Mouse (Mus musculus) large intestine, adult 2 months (tissue): Measurements from ENCODE around the gene Il11. TPM values are rescaled to one million over a fixed set of nuclear protein-coding genes. Genes with fewer than 3 reads are reported as not detected.
"Not testable (repeated sequence)": the region's sequence is repeated elsewhere in the genome, so short reads cannot be mapped to it uniquely, and the experiment has no call there.

Source experiments
- DNase-seq: peaks from one replicate; pipeline ENCODE4 v3.0.0-alpha.2; 2012; ENCODE audit warnings: low read depth, low spot score
- WGBS: fragments of 180-500 bp; shearing (Covaris S2); methylation state at CpG from one replicate; pipeline ENCODE4 v1.1.7; 2018; 5-methylcytosine and 5-hydroxymethylcytosine counted together
- polyA plus RNA-seq: library from polyadenylated mRNA; depleted of rRNA; stranded (reverse); fragments of >200 nt; gene quantifications from 2 replicates; pipeline ENCODE4 v1.2.3, GENCODE M21; 2012; rRNA removed

The Il11 gene
- 0.11 and 0.81 TPM in 2 replicates for polyA plus RNA-seq

DNA sequence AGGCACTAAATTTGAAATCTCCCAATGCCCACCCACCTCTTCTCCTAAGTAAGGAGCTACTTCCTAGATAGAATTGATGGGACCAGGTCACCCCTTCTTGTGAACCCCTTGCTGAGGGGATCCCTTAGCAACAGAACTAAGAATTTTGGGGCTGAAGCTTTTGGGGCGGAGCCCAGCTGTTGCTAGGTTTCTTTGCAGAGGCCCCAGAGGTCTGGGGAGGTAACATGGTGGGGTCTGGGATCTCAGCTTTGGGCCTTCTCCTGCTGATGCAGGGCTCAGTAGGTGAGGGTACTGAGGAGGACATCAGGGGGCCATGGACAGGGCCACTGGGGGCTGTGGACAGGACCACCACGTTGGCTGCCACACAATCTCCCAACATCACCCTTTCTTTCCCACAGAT lies at the start of gene Il11, which contains the start of gene Tmem190:
Gene Il11, minus strand, starts transcription at position 101 of the 400 bp plus-strand sequence.
Gene Tmem190, plus strand, starts transcription at position 179 of the 400 bp plus-strand sequence.
- DNase-seq: no peak

DNA sequence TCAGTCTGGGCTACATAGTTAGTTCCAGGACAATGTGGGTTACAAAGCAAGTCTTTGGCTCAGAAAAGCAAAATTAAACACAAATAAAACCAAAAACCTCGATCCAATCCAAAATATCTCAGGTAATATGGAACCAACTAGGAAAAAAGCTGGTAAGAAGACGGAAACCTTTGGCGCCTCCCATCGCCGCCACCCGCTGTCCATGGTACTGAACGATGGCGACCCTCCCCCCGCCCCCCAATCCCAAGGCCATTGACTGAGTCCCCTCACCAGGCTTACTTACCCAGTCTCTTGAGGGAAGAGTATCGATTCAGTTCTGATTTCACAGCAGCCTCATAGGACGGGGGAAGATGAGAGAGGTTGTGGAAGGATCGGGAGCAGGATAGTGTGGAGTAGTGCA lies 47.8 kb upstream of the Il11 start:
- DNase-seq: no peak
- 27% methylated on average over 12 of the region's 12 CpGs for WGBS

More for the DNA sequence above, at the start of gene Il11, which contains the start of gene Tmem190:
- 80% methylated on average over 2 of the region's 2 CpGs for WGBS

DNA sequence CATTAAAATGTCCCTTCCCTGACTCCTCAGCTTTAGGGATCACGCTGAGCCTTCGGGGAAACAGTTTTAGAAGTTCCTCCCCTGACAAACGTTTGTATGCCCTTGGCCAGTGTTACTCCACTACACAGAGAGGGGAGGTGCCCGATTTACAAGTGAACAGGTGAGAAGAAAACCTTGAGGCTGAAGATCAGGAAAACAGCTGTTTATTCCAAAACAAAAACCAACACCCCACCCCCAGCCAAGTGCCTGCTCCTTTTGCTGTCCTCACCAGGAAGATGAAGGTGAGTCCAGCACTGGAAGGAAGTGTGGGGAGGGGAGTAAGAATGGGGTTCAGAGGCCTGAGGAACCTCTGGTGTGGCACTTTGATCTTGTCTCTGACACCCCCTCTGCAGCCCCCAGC lies 42.7 kb upstream of the Il11 start:
- 41% methylated on average over 4 of the region's 4 CpGs for WGBS
- no peak for DNase-seq

DNA sequence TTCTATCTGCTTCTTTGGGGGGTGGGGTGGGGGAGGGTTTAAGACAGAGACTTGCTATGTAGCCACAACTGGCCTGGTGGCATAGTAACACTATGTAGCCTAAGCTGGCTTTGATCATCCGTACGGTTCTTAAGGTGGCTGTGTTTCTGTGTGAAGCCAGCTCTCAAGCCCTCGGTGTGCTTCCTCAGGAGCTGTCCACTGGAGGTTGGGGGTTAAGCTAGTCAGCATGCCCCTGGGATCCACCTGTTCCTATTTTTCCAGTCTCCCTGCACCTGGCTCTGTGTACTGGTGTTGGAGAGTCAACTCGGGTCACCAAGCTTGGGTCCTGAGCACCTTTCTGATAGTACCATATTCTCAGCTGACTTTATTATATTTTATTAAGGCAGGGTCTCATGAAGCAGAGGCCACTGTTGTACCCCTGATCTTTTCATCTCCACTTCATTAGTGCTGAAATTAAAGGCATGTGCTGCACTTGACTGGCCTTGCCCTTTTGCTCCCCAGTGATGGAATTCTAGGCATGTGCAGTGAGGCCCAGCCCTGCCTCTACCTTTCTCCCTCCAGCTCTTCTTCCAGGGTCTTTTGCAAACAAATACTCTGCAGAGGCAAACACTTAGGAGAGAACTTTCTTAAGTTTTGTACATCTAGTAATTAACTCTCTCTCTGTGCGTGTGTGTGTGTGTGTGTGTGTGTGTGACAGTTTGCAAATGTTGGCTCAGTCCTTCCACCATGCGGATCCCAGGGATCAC lies 39.7 kb upstream of the Il11 start:
- no peak for DNase-seq
- 66% methylated on average over 6 of the region's 6 CpGs for WGBS

DNA sequence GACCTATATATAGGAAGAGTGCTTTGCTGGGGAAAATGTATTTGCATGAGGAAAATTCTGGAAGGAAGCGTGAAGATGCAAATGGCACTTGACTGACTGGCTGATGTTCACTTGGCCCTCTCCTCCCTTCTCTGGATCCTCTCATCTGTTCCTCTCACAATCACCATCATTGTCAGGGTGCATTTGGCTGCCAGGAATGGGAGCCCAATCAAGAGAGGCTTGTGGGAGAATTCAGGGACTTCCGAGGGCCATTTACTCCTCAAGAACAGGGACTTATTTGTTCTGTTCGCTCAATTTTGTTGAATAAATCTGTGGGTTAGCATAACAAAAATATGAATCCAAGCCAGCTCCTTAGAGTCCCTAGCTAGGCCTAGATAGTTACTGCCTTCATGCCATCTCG lies 39.0 kb upstream of the Il11 start:
- 78% methylated on average over 4 of the region's 4 CpGs for WGBS
- no peak for DNase-seq

DNA sequence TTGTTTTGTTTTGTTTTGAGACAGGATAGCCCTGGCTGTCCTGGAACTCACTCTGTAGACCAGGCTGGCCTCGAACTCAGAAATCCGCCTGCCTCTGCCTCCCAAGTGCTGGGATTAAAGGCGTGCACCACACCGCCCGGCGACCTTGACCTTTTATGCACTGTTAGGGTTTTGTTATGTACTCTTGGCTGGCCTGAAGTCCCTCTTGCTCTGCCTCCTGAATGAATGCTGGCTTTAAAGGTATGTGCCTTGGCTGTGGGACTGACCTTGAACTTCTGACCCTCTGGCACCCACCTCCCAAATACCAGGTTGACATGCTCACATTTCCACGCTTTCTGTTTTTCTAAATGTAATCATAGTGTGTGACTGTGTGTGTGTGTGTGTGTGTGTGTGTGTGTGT lies 38.3 kb upstream of the Il11 start:
- 85% methylated on average over 7 of the region's 7 CpGs for WGBS
- not testable (repeated sequence) for DNase-seq

DNA sequence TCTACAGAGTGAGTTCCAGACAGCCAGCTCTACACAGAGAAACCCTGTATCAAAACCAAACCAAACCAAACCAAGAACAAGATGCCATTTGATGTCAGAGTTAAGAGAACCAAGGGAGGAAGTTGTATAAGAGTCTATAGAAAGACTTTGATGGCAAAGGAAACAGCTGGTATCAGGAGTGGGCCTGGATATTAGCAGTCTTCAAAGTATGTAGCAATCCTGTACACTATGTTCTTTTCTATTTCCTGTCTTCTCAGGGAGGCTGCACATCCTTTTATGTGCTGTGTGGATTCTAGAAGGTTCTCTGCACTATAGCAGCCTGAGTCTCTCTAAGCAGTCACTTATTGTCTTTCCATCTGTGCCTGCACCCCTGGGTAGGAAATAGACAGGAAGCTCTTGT lies 33.9 kb upstream of the Il11 start:
- DNase-seq: no peak

DNA sequence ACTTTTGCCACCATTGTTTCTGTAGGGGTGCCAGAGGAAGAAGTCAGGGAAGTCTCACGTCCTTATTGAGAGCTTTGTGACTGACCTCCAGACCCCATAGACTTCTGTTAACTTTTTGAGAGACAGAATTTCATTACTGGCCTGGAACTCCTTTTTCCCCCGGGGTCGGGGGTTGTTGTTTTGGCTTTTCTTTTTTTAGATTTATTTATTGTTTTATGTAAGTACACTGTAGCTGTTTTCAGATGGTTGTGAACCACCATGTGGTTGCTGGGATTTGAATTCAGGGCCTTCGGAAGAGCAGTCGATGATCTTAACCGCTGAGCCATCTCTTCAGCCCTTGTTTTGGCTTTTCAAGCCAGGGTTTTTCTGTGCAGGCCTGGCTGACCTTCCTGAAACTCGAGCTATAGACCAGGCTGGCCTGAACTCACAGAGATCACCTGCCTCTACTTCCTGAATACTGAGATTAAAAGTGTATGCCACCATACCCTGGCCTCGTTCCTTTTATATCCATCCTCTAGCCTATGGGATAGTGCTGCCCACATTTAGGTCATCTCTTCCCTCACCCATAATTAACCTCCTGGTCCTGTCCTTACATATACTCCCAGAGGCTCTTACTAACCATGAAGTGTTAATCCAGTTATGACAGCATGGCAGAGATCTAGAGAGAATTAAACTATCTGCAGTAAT lies 30.6 kb upstream of the Il11 start:
- DNase-seq: no peak
- WGBS: 9% methylated on average over 8 of the region's 8 CpGs

DNA sequence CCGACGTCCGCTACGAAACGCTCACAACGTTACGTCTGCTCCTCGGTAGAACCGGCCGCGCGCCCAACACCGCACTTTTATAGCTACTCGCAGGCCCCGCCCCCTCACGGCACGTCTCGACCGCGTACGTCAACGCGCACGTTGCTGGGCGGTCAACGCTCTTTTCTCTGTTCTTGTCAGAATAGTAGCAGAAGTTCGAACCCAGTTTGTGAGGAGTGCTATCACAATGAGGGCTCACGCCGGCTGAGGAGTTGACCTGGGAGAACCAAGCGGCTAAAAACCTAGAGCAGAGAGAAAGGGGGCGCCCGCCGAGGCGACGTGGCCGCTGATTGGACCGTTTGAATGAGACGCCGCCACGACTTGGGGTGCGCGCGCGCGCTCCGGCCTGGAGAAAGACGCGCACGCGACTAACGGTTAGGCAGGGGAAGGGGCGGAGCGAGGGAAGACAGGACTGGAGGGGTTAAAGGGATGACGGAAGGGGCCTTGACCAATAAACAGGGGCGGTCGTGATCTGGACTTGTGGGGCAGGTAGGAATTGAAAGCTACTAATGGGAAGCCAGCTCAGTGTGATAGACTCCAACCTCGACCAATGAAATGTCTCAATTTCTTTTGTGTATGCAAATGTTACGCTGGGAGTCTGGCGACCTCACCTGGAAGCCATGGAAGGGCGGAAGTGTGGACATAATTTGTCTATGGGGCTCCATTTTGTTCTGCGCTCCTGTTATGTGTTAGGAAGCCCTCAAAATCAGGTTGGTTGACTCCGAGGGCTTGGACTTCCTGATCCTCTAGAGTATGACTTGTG lies 29.8 kb upstream of the Il11 start, which contains the start of gene Ube2s:
Gene Ube2s, minus strand, starts transcription at position 288 of the 802 bp plus-strand sequence.
- WGBS: under 1% methylated on average over 62 of the region's 62 CpGs
- DNase-seq: peak; percentile 99

DNA sequence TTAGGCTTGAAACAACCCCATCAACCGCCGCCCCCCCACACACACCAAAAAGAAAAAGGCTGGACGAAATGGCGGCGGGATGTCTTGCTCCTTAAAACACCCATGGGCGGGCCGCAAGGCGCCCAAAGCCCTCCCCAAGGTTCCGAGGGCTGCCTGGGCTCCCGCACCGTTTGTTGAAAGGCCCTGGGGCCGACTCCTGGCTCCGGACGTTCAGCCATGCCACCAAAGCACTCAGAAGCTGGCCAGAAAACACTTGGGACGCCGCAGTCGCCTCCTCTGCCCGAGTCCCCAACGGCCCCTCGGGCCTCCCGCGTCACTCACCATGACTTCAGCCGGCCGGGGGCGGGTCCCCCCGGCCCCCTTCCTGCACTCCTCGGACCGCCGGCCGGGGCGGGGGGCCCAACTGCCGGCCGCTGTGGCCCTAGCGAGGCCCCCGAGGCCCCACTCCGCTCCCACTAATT lies 29.2 kb upstream of the Il11 start:
- DNase-seq: no peak
- WGBS: under 1% methylated on average over 31 of the region's 36 CpGs

DNA sequence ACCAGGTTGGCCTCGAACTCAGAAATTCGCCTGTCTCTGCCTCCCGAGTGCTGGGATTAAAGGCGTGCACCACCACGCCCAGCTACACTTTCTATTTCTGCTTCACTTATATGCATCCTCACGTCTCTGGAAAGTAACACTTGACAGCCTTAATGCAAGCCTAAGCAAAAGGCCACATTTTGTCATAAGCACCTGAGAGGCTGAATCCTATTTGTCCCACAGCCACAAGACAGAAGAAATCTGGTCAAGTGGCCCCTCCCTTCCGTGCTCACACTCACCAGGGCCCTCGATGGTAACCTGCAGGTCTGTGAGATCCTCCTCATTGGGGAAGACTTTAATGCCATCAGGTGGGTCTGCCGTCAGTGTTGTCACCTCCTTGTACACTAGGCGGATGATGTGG lies 28.5 kb upstream of the Il11 start:
- not testable (repeated sequence) for DNase-seq
- 18% methylated on average over 10 of the region's 10 CpGs for WGBS

DNA sequence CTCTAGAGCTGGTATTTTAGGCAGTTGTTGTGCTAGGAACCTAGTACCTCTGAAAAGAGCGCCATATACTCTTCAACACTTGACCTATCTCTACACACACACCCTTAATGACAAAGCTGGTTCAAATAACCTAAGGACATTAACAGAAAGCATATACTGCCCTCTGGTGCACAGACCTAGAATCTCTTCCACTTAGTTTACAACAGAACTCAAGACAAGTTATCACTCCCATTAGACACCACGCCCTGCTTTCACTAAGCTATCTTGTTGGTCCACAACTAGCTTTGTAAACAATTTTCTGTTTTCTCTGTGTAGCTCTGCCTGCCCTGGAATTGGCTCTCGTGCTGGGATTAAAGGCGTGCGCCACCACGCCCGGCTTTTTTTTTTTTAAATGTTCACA lies 24.1 kb upstream of the Il11 start:
- DNase-seq: no peak
- WGBS: 64% methylated on average over 7 of the region's 7 CpGs

DNA sequence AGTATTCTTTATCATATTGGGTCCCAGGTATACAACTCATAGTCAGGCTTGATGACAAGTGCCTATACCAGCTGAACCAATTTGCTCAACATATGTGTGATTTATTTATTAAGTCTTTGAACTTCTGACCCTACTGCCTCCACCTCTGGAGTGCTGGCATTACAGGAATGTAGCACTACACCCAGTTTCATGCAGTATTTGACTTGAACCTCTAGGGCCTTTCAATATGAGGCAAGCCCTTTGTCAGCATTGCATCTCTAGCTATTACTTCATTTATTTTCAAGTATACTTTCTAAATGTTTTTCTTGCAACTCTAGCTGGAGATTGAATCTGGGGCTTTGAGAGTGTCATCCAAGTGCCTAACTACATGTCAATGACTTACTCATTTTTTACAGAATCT lies 19.6 kb upstream of the Il11 start:
- no peak for DNase-seq

DNA sequence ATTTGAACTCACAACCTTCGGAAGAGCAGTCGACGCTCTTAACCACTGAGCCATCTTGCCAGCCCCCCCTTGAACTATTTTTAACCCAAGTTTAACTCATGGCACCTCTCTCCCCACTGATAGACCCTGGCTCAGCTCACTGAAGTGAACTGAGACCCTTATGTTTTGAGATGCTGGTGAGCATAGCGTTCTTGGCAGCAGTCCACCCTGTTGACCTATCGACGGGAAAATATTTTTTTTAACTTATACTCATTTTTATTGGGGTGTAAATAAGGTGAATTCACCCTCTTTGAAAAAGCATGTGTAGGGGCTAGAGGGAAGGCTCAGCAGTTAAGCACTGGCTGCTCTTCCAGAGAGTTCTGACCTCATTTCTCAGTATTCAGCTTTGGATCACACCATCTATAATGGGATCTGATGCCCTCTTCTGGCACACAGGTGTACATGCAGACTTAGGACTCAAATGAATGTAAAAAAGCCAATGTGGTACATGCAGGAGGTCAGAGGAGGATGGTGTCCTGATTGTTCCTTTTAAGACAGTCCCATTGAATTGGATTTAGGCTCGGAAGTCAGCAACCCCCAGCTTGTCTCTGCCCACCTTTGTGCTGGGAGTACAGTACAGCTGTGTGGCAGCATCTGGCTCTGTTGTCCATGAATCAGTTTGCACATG lies 13.2 kb upstream of the Il11 start:
- WGBS: 62% methylated on average over 7 of the region's 7 CpGs
- DNase-seq: no peak

DNA sequence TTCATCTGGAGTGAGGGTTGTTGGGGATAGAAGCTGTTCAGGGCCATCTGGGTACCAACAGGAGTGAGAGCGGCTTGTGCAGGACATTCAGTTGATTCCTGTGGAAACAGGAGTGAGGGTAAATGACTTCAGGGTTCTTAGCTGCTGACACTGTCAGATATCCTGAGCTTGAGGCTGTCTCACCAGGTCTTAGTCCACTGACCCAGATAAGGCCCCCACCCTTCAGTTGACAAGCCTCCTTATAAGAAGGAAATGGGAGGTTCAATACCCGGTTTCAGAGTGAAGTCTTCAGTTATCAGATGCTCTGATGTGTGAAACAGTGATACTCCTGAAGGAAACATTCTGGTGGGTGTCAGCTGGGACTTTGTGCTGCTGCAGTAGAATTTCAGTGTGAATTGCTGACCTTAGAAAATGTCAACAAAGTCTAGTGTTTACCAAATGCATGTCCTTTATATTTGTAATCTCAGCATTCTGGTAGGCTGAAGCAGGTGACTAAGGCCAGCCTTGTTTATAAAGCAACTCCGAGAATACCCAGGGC lies 12.0 kb upstream of the Il11 start:
- WGBS: 55% methylated on average over 3 of the region's 3 CpGs
- DNase-seq: no peak

DNA sequence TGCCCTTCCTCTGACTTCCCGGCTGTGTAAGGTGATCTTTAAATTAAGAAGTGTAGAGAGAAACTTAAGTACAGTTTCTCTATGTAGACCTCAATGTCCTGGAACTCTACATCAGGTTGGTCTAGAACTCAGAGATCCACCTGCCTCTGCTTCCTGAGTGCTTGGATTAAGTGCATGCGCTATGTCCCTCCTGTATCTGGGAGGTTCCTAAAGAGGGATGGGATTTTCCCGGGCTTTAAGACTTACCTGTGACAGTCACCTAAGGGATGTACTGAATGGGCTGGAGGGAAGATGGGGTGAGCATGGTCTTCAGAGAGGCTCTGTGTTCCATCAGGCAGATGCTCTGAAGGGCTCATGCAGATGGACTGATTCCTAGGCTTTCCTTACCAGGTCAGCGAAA lies 11.0 kb upstream of the Il11 start:
- no peak for DNase-seq
- WGBS: 24% methylated on average over 4 of the region's 4 CpGs

DNA sequence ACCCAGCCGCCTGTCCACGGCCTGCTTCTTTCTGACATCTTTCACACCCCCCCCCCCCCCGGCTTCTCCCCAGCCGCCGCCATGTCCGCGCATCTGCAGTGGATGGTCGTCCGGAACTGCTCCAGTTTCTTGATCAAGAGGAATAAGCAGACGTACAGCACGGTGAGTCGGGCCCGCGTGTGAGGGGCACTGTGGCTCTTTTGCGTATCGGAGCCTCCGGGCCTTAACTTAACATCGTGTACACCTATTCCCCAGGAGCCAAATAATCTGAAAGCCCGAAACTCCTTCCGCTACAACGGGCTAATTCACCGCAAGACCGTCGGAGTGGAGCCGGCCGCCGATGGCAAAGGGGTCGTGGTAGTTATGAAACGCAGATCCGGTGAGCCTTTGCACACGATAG lies 10.6 kb upstream of the Il11 start:
- DNase-seq: not testable (repeated sequence)
- WGBS: under 1% methylated on average over 31 of the region's 31 CpGs

DNA sequence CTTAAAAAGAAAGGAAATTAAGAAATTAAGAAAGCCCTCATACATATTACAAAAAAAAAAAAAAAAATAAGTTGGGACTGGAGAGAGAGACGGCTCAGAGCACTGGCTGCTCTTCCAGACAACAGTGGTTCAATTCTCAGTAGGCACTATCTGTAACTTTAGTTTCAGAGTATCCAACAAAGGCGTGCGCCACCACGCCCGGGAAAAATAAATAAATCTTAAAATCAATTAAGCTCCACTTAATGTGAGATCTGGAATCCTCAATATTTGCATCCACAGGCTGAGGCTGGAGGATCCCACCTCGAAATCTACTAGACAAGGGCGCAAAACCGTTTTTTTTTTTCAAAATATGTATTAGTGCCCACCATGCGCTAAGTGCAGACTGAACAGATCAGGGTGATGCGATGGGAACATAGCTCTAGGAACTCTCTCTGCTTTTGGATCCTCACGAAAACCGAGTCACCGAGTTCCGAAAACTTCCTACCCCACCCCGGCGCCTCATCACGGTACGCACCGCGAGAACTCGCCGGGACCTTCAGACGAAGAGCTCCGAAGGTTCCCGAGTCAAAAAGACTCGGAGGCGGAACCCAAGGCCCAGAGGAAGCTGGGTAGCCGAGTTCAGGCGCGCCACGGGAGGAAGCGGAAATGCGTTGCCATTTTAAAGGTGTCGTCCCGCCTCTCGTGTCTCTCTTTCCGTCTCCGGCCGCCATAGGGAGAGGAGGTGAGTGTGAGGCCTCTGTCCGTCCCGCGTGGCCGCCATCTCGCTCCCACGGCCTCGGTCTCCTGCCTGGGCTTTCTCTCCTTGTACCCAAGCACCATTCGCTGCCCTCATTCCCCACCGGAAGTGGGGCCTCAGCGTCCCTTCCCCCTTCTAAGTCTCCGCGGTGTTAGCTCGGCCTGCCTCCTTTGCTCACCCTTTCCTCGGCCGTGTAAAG lies 9.9 kb upstream of the Il11 start, which contains the start of gene Rpl28:
Gene Rpl28, plus strand, starts transcription at position 597 of the 935 bp plus-strand sequence.
- WGBS: under 1% methylated on average over 54 of the region's 54 CpGs
- peak; percentile 96 for DNase-seq
